Mouse (Mus musculus) heart, adult 2 months (tissue): ENCODE measurements around the gene Syngr1.

Experiments used
- CTCF ChIP-seq: fragments of 200-600 bp; IDR thresholded peaks from 2 replicates; pipeline ENCODE4 v1.8.1; 2022; ENCODE audit warnings: antibody characterized with exemption, mild to moderate bottlenecking, moderate library complexity
- EP300 ChIP-seq: fragments of 200-500 bp; IDR thresholded peaks from 2 replicates; pipeline ENCODE4 v1.6.1; 2011; ENCODE audit warnings: low read depth, low read length, control low read depth; ENCODE audit not compliant: insufficient read depth
- POLR2A ChIP-seq: fragments of 200-500 bp; IDR thresholded peaks from 2 replicates; pipeline ENCODE4 v1.6.1; 2011; ENCODE audit warnings: mild to moderate bottlenecking, low read depth, low read length, control low read depth; ENCODE audit not compliant: insufficient read depth

DNA sequence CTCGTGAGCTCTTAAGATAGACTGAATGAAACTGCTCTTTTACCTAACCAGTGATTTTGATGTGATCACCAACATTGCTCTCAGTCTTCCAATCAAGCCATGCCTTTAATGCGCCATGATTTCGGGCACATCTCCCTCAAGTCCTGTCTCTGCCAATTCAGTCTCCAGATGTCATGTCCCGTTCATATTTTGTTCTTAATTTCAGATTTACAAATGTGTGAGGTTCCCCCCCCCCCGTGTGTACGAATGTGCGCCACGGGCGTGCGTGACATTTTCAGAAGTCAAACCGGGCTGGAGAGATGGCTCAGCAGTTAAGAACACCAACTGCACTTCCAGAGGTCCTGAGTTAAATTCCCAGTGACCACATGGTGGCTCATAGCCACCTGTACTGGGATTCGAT is 7.4 kb upstream of the Syngr1 start:
- TF ChIP-seq CTCF (no peak), EP300 (no peak), POLR2A (no peak)
